Mouse (Mus musculus): ENCODE data around the gene Prkci. TPM values are rescaled to one million over a fixed set of nuclear protein-coding genes. Genes with fewer than 3 reads are reported as not detected.

Prkci gene
- polyA plus RNA-seq, 2 experiments = 45.3 to 45.5 TPM

GRCm38 (mm10) chr3:30969104-30969581, 26.4 kb upstream of the Prkci start, which contains the start of gene Phc3:
Gene Phc3 (minus strand): TSS chr3:30969415.
- Histone ChIP-seq H3K27me3 (ENCODE audit: control insufficient read depth, insufficient read depth, low read length) (no peaks in the 10 kb centered on the region), H3K4me2 (replicated peaks; ENCODE audit: low read depth, low read length, severe bottlenecking) (peak within 1 kb of the TSS; percentile 70), H3K36me3 (ENCODE audit: control insufficient read depth, insufficient read depth, low read length) (peaks cover 16% of the 10 kb centered on the region), H3K4me3 (replicated peaks; ENCODE audit: low read length) (peak within 1 kb of the TSS; percentile 99), H3K4me1 (ENCODE audit: control insufficient read depth, insufficient read depth, low read length) (peaks cover 10% of the 10 kb centered on the region), H3K9ac (ENCODE audit: low read depth, low read length, severe bottlenecking) (peak within 1 kb of the TSS; percentile 95), H3K9me3 (ENCODE audit: control insufficient read depth, low read length) (no peaks in the 10 kb centered on the region), H3K27ac (replicated peaks; ENCODE audit: low read depth, low read length) (peak within 1 kb of the TSS; percentile 82)
- DNase-seq (ENCODE audit: low spot score) (peak; percentile 96), ATAC-seq (ENCODE audit: low FRiP score, low read depth) (peak; percentile 91)
- under 1% methylated on average over 28 of the region's 34 CpGs for WGBS
- TF ChIP-seq POLR2A (IDR thresholded peaks at IDR 0.05; ENCODE audit: borderline replicate concordance, extremely low read depth, insufficient read depth, insufficient read length) = 0 out of 2 replicates have a peak, but pooled peaks have one; percentile 38

- no peaks in the 10 kb centered on the region for H3K4me1 ChIP-seq (ENCODE audit: control insufficient read depth, insufficient read depth, low read length)
- H3K36me3 ChIP-seq (ENCODE audit: control insufficient read depth, insufficient read depth, low read length) = no peaks in the 10 kb centered on the region
- no peaks in the 10 kb centered on the region for H3K27me3 ChIP-seq (ENCODE audit: control insufficient read depth, insufficient read depth, low read length)
- ATAC-seq (ENCODE audit: low FRiP score, low read depth) (no peak), DNase-seq (ENCODE audit: low spot score) (peak; percentile 42)
- TF ChIP-seq POLR2A (IDR thresholded peaks at IDR 0.05; ENCODE audit: borderline replicate concordance, extremely low read depth, insufficient read depth, insufficient read length) = no peak
- H3K9me3 ChIP-seq (ENCODE audit: control insufficient read depth, low read length) = no peaks in the 10 kb centered on the region
- WGBS = 46% methylated on average over 9 of the region's 9 CpGs
- H3K4me2 ChIP-seq (replicated peaks; ENCODE audit: low read depth, low read length, severe bottlenecking) = no peak overlapping the region
- H3K4me3 ChIP-seq (replicated peaks; ENCODE audit: low read length) = no peak overlapping the region
- H3K27ac ChIP-seq (replicated peaks; ENCODE audit: low read depth, low read length) = no peak overlapping the region
- H3K9ac ChIP-seq (ENCODE audit: low read depth, low read length, severe bottlenecking) = no peak overlapping the region
Observed at GRCm38 (mm10) chr3:30975102-30975754, 20.3 kb upstream of the Prkci start.

DNA sequence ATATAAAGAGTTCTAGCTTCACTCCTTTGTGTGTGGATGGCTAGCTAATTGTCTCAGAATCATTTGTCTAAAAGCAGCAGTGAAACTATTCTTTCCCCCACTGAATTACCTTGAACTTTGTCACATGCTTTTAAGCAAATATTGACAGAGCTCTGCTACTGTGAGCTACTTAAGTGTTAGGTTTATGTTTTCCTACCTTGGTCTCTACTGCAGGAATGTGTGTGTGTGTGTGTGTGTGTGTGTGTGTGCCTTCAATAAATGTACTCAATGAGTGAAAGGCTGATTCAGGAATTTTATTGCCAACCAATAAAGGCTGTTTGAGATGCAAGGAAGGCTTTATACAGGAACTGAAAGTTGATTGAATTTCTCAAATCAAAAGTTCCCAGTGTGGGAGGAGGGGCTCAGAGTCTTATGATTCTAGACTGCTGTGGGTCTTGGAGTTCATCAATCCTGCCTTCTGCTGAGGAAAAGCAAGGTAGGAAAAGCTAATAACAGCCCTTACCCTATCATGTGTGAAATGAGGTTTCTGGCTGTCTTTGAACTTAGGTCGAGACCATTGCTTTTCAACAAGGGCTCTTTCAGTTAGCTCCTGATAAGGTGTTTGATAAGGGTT, 18.4 kb upstream of the Prkci start:
- DNase-seq (ENCODE audit: low spot score) (no peak), ATAC-seq (ENCODE audit: low FRiP score, low read depth) (no peak)
- no peaks in the 10 kb centered on the region for H3K36me3 ChIP-seq (ENCODE audit: control insufficient read depth, insufficient read depth, low read length)
- no peak overlapping the region for H3K4me3 ChIP-seq (replicated peaks; ENCODE audit: low read length)
- TF ChIP-seq POLR2A (IDR thresholded peaks at IDR 0.05; ENCODE audit: borderline replicate concordance, extremely low read depth, insufficient read depth, insufficient read length) = no peak
- no peak overlapping the region for H3K4me2 ChIP-seq (replicated peaks; ENCODE audit: low read depth, low read length, severe bottlenecking)
- no peak overlapping the region for H3K27ac ChIP-seq (replicated peaks; ENCODE audit: low read depth, low read length)
- no peaks in the 10 kb centered on the region for H3K4me1 ChIP-seq (ENCODE audit: control insufficient read depth, insufficient read depth, low read length)
- WGBS = 46% methylated on average over 1 of the region's 1 CpGs
- H3K9ac ChIP-seq (ENCODE audit: low read depth, low read length, severe bottlenecking) = no peak overlapping the region
- H3K27me3 ChIP-seq (ENCODE audit: control insufficient read depth, insufficient read depth, low read length) = no peaks in the 10 kb centered on the region
- no peaks in the 10 kb centered on the region for H3K9me3 ChIP-seq (ENCODE audit: control insufficient read depth, low read length)

- no peak for TF ChIP-seq POLR2A (IDR thresholded peaks at IDR 0.05; ENCODE audit: borderline replicate concordance, extremely low read depth, insufficient read depth, insufficient read length)
- Histone ChIP-seq H3K27ac (replicated peaks; ENCODE audit: low read depth, low read length) (no peak overlapping the region), H3K4me3 (replicated peaks; ENCODE audit: low read length) (no peak overlapping the region), H3K27me3 (ENCODE audit: control insufficient read depth, insufficient read depth, low read length) (no peaks in the 10 kb centered on the region), H3K4me1 (ENCODE audit: control insufficient read depth, insufficient read depth, low read length) (peaks cover 6% of the 10 kb centered on the region), H3K9me3 (ENCODE audit: control insufficient read depth, low read length) (no peaks in the 10 kb centered on the region), H3K36me3 (ENCODE audit: control insufficient read depth, insufficient read depth, low read length) (no peaks in the 10 kb centered on the region), H3K4me2 (replicated peaks; ENCODE audit: low read depth, low read length, severe bottlenecking) (no peak overlapping the region), H3K9ac (ENCODE audit: low read depth, low read length, severe bottlenecking) (no peak overlapping the region)
- no peak for DNase-seq (ENCODE audit: low spot score)
- ATAC-seq (ENCODE audit: low FRiP score, low read depth) = no peak
- WGBS = 73% methylated on average over 5 of the region's 5 CpGs
Observed at GRCm38 (mm10) chr3:30981616-30982380, 13.7 kb upstream of the Prkci start.

DNA sequence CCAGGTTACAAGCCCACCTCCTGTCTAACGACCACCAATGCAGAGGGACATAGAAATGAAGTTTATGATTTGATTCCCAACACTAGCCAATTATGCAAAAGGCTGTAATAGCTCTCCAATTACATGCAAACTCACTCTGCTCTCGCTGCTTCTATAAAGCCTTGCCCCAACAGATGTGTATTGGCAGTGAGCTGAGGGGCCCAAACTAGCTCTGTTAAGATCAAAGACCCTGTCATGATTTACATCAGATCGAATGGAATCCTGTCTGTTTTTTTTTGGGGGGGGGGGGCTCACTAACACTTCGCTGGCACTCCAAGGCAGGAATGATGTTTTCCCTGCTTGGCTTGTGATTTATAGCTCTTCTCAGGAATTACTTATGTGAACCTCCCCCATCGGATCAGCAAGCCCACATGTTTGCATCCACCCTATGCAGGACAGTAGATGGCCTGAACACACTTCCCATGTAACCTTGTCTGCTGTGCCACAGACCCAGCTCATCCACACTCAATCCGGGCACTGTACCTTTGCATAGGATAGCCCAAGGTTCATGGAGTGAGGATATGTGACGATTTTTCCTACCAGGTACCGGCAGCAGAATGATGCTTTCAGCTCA, 12.5 kb upstream of the Prkci start:
- Histone ChIP-seq H3K27ac (replicated peaks; ENCODE audit: low read depth, low read length) (no peak overlapping the region), H3K9ac (ENCODE audit: low read depth, low read length, severe bottlenecking) (no peak overlapping the region), H3K36me3 (ENCODE audit: control insufficient read depth, insufficient read depth, low read length) (no peaks in the 10 kb centered on the region), H3K27me3 (ENCODE audit: control insufficient read depth, insufficient read depth, low read length) (no peaks in the 10 kb centered on the region), H3K9me3 (ENCODE audit: control insufficient read depth, low read length) (no peaks in the 10 kb centered on the region), H3K4me2 (replicated peaks; ENCODE audit: low read depth, low read length, severe bottlenecking) (no peak overlapping the region), H3K4me3 (replicated peaks; ENCODE audit: low read length) (no peak overlapping the region), H3K4me1 (ENCODE audit: control insufficient read depth, insufficient read depth, low read length) (peaks cover 6% of the 10 kb centered on the region)
- DNase-seq (ENCODE audit: low spot score) (peak; percentile 44), ATAC-seq (ENCODE audit: low FRiP score, low read depth) (peak; percentile 19; the same call in 1 of the 2 replicates)
- 29% methylated on average over 8 of the region's 8 CpGs for WGBS
- TF ChIP-seq POLR2A (IDR thresholded peaks at IDR 0.05; ENCODE audit: borderline replicate concordance, extremely low read depth, insufficient read depth, insufficient read length) = no peak
